Mouse (Mus musculus): ENCODE measurements at regions not wholly inside any gene's neighbourhood (a gene's known extent, or its start where the extent isn't known, plus 50 kb on each side); places are given as distances from the start of the nearest gene placed in this dataset.

GRCm38 (mm10) chr8:76038526-76038925 is 590.0 kb downstream of the Iqcm start:
- TF ChIP-seq CTCF (IDR thresholded peaks at IDR 0.05; ENCODE audit: borderline replicate concordance, extremely low read depth, insufficient read depth, insufficient read length) (no peak), POLR2A (IDR thresholded peaks at IDR 0.05; ENCODE audit: borderline replicate concordance, extremely low read depth, insufficient read depth, insufficient read length, poor library complexity, severe bottlenecking) (no peak)
- DNase-seq (ENCODE audit: low read depth): peak; percentile 11

GRCm38 (mm10) chr8:76052003-76052402 is 603.5 kb downstream of the Iqcm start:
- TF ChIP-seq CTCF (IDR thresholded peaks at IDR 0.05; ENCODE audit: borderline replicate concordance, extremely low read depth, insufficient read depth, insufficient read length) (no peak), POLR2A (IDR thresholded peaks at IDR 0.05; ENCODE audit: borderline replicate concordance, extremely low read depth, insufficient read depth, insufficient read length, poor library complexity, severe bottlenecking) (no peak)
- peak; percentile 67 for DNase-seq (ENCODE audit: low read depth)

- DNase-seq (ENCODE audit: low read depth): peak; percentile 75
- TF ChIP-seq POLR2A (IDR thresholded peaks at IDR 0.05; ENCODE audit: borderline replicate concordance, extremely low read depth, insufficient read depth, insufficient read length, poor library complexity, severe bottlenecking) (no peak), CTCF (IDR thresholded peaks at IDR 0.05; ENCODE audit: borderline replicate concordance, extremely low read depth, insufficient read depth, insufficient read length) (peak; percentile 51; the same call in 1 of the 2 replicates)
These were observed 619.2 kb downstream of the Iqcm start for GRCm38 (mm10) chr8:76067721-76068120.

- TF ChIP-seq POLR2A (IDR thresholded peaks at IDR 0.05; ENCODE audit: borderline replicate concordance, extremely low read depth, insufficient read depth, insufficient read length, poor library complexity, severe bottlenecking) (no peak), CTCF (IDR thresholded peaks at IDR 0.05; ENCODE audit: borderline replicate concordance, extremely low read depth, insufficient read depth, insufficient read length) (no peak)
- peak; percentile 93 for DNase-seq (ENCODE audit: low read depth)
These were observed 624.3 kb downstream of the Iqcm start for GRCm38 (mm10) chr8:76072671-76073351.

- DNase-seq (ENCODE audit: low read depth): no peak
- TF ChIP-seq CTCF (IDR thresholded peaks at IDR 0.05; ENCODE audit: borderline replicate concordance, extremely low read depth, insufficient read depth, insufficient read length): no peak
- TF ChIP-seq POLR2A (IDR thresholded peaks at IDR 0.05; ENCODE audit: borderline replicate concordance, extremely low read depth, insufficient read depth, insufficient read length, poor library complexity, severe bottlenecking): no peak
These were observed 672.2 kb downstream of the Iqcm start for GRCm38 (mm10) chr8:76120587-76121145.

- DNase-seq (ENCODE audit: low read depth): peak; percentile 5
- TF ChIP-seq POLR2A (IDR thresholded peaks at IDR 0.05; ENCODE audit: borderline replicate concordance, extremely low read depth, insufficient read depth, insufficient read length, poor library complexity, severe bottlenecking) (no peak), CTCF (IDR thresholded peaks at IDR 0.05; ENCODE audit: borderline replicate concordance, extremely low read depth, insufficient read depth, insufficient read length) (no peak)
These were observed 679.0 kb downstream of the Iqcm start for GRCm38 (mm10) chr8:76127486-76127885.

GRCm38 (mm10) chr8:76137219-76137618 is 688.7 kb downstream of the Iqcm start:
- TF ChIP-seq POLR2A (IDR thresholded peaks at IDR 0.05; ENCODE audit: borderline replicate concordance, extremely low read depth, insufficient read depth, insufficient read length, poor library complexity, severe bottlenecking) (no peak), CTCF (IDR thresholded peaks at IDR 0.05; ENCODE audit: borderline replicate concordance, extremely low read depth, insufficient read depth, insufficient read length) (no peak)
- DNase-seq (ENCODE audit: low read depth): peak; percentile 63

- DNase-seq (ENCODE audit: low read depth): no peak
- TF ChIP-seq CTCF (IDR thresholded peaks at IDR 0.05; ENCODE audit: borderline replicate concordance, extremely low read depth, insufficient read depth, insufficient read length): no peak
- no peak for TF ChIP-seq POLR2A (IDR thresholded peaks at IDR 0.05; ENCODE audit: borderline replicate concordance, extremely low read depth, insufficient read depth, insufficient read length, poor library complexity, severe bottlenecking)
These were observed 700.2 kb downstream of the Iqcm start for GRCm38 (mm10) chr8:76148681-76149080.

GRCm38 (mm10) chr8:76182520-76182919 is 716.7 kb upstream of the Nr3c2 start:
- DNase-seq (ENCODE audit: low read depth): no peak
- TF ChIP-seq CTCF (IDR thresholded peaks at IDR 0.05; ENCODE audit: borderline replicate concordance, extremely low read depth, insufficient read depth, insufficient read length) (no peak), POLR2A (IDR thresholded peaks at IDR 0.05; ENCODE audit: borderline replicate concordance, extremely low read depth, insufficient read depth, insufficient read length, poor library complexity, severe bottlenecking) (no peak)

- TF ChIP-seq CTCF (IDR thresholded peaks at IDR 0.05; ENCODE audit: borderline replicate concordance, extremely low read depth, insufficient read depth, insufficient read length) (no peak), POLR2A (IDR thresholded peaks at IDR 0.05; ENCODE audit: borderline replicate concordance, extremely low read depth, insufficient read depth, insufficient read length, poor library complexity, severe bottlenecking) (no peak)
- DNase-seq (ENCODE audit: low read depth): no peak
These were observed 715.4 kb upstream of the Nr3c2 start for GRCm38 (mm10) chr8:76183836-76184235.

- no peak for DNase-seq (ENCODE audit: low read depth)
- TF ChIP-seq POLR2A (IDR thresholded peaks at IDR 0.05; ENCODE audit: borderline replicate concordance, extremely low read depth, insufficient read depth, insufficient read length, poor library complexity, severe bottlenecking) (no peak), CTCF (IDR thresholded peaks at IDR 0.05; ENCODE audit: borderline replicate concordance, extremely low read depth, insufficient read depth, insufficient read length) (no peak)
These were observed 711.9 kb upstream of the Nr3c2 start for GRCm38 (mm10) chr8:76187293-76187692.

GRCm38 (mm10) chr8:76211891-76212290 is 687.4 kb upstream of the Nr3c2 start:
- DNase-seq (ENCODE audit: low read depth): no peak
- TF ChIP-seq CTCF (IDR thresholded peaks at IDR 0.05; ENCODE audit: borderline replicate concordance, extremely low read depth, insufficient read depth, insufficient read length) (no peak), POLR2A (IDR thresholded peaks at IDR 0.05; ENCODE audit: borderline replicate concordance, extremely low read depth, insufficient read depth, insufficient read length, poor library complexity, severe bottlenecking) (no peak)
